Mouse (Mus musculus) erythroblast, embryonic 14.5 days (primary cell): ENCODE results near the gene C2cd2.

Source experiments
- GATA1 ChIP-seq: IDR thresholded peaks from 2 replicates; pipeline ENCODE4 v1.6.1; 2012; ENCODE audit warnings: low read length, inconsistent platforms, mixed read lengths
- TAL1 ChIP-seq: IDR thresholded peaks from 3 replicates; pipeline ENCODE4 v1.6.1; 2012; ENCODE audit warnings: low read length, inconsistent platforms, mixed read lengths

GRCm38 (mm10) chr16:97905449-97905991, 56.9 kb downstream of the C2cd2 start:
- TF ChIP-seq GATA1 = no peak
- TF ChIP-seq TAL1 = no peak
